Mouse (Mus musculus) forebrain, embryonic 12.5 days (tissue): ENCODE data around the gene Dennd6a. TPM values are rescaled to one million over a fixed set of nuclear protein-coding genes. Genes with fewer than 3 reads are reported as not detected.

ENCODE experiments used
- microRNA-seq: library from miRNA; unstranded; fragments of <30 nt; microRNA quantifications from one replicate; pipeline ENCODE4, GENCODE M21; 2017
- polyA plus RNA-seq: library from polyadenylated mRNA; unstranded; fragments of >200 nt; fragmentation: Nextera tagmentation; extraction: Ambion mirVana; gene quantifications from 2 replicates; pipeline ENCODE4 v1.2.1, GENCODE M21; 2016

Gene Dennd6a
- polyA plus RNA-seq, 1 experiment from 2014 or later: 31.9 TPM

Small RNAs within 50 kb of the gene (microRNA-seq; reads per million reads assigned to microRNA genes)
- gene Mir7672: not detected

Other genes with a start within 250 kb of the Dennd6a start
- gene Slmap, start 38.9 kb upstream of the Dennd6a start, polyA plus RNA-seq: 21.1 and 21.6 TPM in 2 replicates
- 560 and 584 TPM in 2 replicates for gene Arf4, start 64.2 kb downstream of the Dennd6a start, polyA plus RNA-seq
- 12.9 TPM in 2 replicates for gene Pde12, start 96.0 kb downstream of the Dennd6a start, polyA plus RNA-seq
- not detected in 2 replicates for gene Dnah12, start 119.4 kb downstream of the Dennd6a start, polyA plus RNA-seq